ENCODE assay signal across 8 mouse cellular contexts in genomic region chr9:62510530-62510936, GRCm38 (mm10). TPM values are rescaled to one million over a fixed set of nuclear protein-coding genes. Genes with fewer than 3 reads are reported as not detected.
DNase-seq lines count a peak whose midpoint lies in the region; ATAC-seq and TF ChIP-seq lines count a peak whose summit lies in the region.

No protein-coding gene starts in this region.

- peaks cover 24% of the 10 kb centered on the region for H3K4me1 ChIP-seq in heart, postnatal 0 days (ENCODE audit: control insufficient read depth, insufficient read depth)
- peaks cover 56% of the 10 kb centered on the region for H3K4me1 ChIP-seq in hindbrain, embryonic 10.5 days (replicated peaks)
- peaks cover 56% of the 10 kb centered on the region for H3K4me1 ChIP-seq in midbrain, embryonic 10.5 days
- peaks cover 35% of the 10 kb centered on the region for H3K4me1 ChIP-seq in heart, embryonic 12.5 days (replicated peaks)

- no peak overlapping the region for H3K9ac ChIP-seq in heart, postnatal 0 days (replicated peaks; ENCODE audit: low read depth, low read length)
- H3K9ac ChIP-seq in heart, embryonic 12.5 days, result no peak overlapping the region

- H3K27ac ChIP-seq in heart, postnatal 0 days (ENCODE audit: low read depth), result no peak overlapping the region
- peak overlapping the region; percentile 64 for H3K27ac ChIP-seq in hindbrain, embryonic 10.5 days
- H3K27ac ChIP-seq in midbrain, embryonic 10.5 days (replicated peaks), result peak overlapping the region; percentile 78
- no peak overlapping the region for H3K27ac ChIP-seq in heart, embryonic 12.5 days (ENCODE audit: poor library complexity, severe bottlenecking)

- no peak overlapping the region for H3K4me2 ChIP-seq in heart, postnatal 0 days (ENCODE audit: low read depth, low read length)
- H3K4me2 ChIP-seq in heart, embryonic 12.5 days, result no peak overlapping the region

- no peak for DNase-seq in heart, postnatal 0 days (ENCODE audit: low spot score)
- no peak for DNase-seq in heart, adult 9 months (ENCODE audit: low spot score in 2 of 2)
- peak; percentile 54 for DNase-seq in T-cell, adult 2 months (ENCODE audit: low spot score)
- peak; percentile 25 for DNase-seq in hindbrain, embryonic 10.5 days (ENCODE audit: low spot score)
- DNase-seq in midbrain, embryonic 10.5 days (ENCODE audit: low spot score), result no peak
- no peak for DNase-seq in MN1 (ENCODE audit: low spot score)
- DNase-seq in layer of hippocampus, adult 11-12 months (ENCODE audit: low spot score), result no peak

- H3K36me3 ChIP-seq in heart, postnatal 0 days (replicated peaks; ENCODE audit: control insufficient read depth, insufficient read depth, low read length), result no peaks in the 10 kb centered on the region
- no peaks in the 10 kb centered on the region for H3K36me3 ChIP-seq in hindbrain, embryonic 10.5 days
- no peaks in the 10 kb centered on the region for H3K36me3 ChIP-seq in midbrain, embryonic 10.5 days
- H3K36me3 ChIP-seq in heart, embryonic 12.5 days, result no peaks in the 10 kb centered on the region

- no peaks in the 10 kb centered on the region for H3K27me3 ChIP-seq in heart, postnatal 0 days (ENCODE audit: control insufficient read depth, insufficient read depth, low read length)
- H3K27me3 ChIP-seq in hindbrain, embryonic 10.5 days (ENCODE audit: insufficient read depth, poor library complexity, severe bottlenecking), result no peaks in the 10 kb centered on the region
- H3K27me3 ChIP-seq in midbrain, embryonic 10.5 days (ENCODE audit: low read depth, poor library complexity, severe bottlenecking), result no peaks in the 10 kb centered on the region
- H3K27me3 ChIP-seq in heart, embryonic 12.5 days (replicated peaks), result no peaks in the 10 kb centered on the region

- no peak overlapping the region for H3K4me3 ChIP-seq in heart, postnatal 0 days (ENCODE audit: low read depth, low read length)
- H3K4me3 ChIP-seq in hindbrain, embryonic 10.5 days, result no peak overlapping the region
- H3K4me3 ChIP-seq in midbrain, embryonic 10.5 days, result no peak overlapping the region
- no peak overlapping the region for H3K4me3 ChIP-seq in heart, embryonic 12.5 days

- ATAC-seq in heart, postnatal 0 days (ENCODE audit: insufficient read depth, low read depth), result peak; percentile 34; the same call in 1 of the 2 replicates
- ATAC-seq in heart, embryonic 12.5 days (ENCODE audit: insufficient number of reproducible peaks, low FRiP score), result no peak

- 63% methylated on average over 4 of the region's 4 CpGs for WGBS in heart, postnatal 0 days
- 61% methylated on average over 4 of the region's 4 CpGs for WGBS in hindbrain, embryonic 10.5 days
- WGBS in midbrain, embryonic 10.5 days, result 72% methylated on average over 4 of the region's 4 CpGs
- 61% methylated on average over 4 of the region's 4 CpGs for WGBS in heart, embryonic 12.5 days

- H3K9me3 ChIP-seq in heart, postnatal 0 days (replicated peaks; ENCODE audit: control insufficient read depth, low read length), result no peaks in the 10 kb centered on the region
- H3K9me3 ChIP-seq in hindbrain, embryonic 10.5 days, result no peaks in the 10 kb centered on the region
- no peaks in the 10 kb centered on the region for H3K9me3 ChIP-seq in midbrain, embryonic 10.5 days (replicated peaks)
- no peaks in the 10 kb centered on the region for H3K9me3 ChIP-seq in heart, embryonic 12.5 days (replicated peaks)

- TF ChIP-seq CTCF in heart, postnatal 0 days (IDR thresholded peaks at IDR 0.05; ENCODE audit: low read depth), result no peak

- no peak for TF ChIP-seq EP300 in heart, postnatal 0 days (IDR thresholded peaks at IDR 0.05; ENCODE audit: low read depth)

RNA-seq across cellular contexts. Expression of gene Coro2b, which starts 26.3 kb away (rescaled TPM):
- total RNA-seq in heart, postnatal 0 days (2014; rRNA removed; ENCODE audit: low replicate concordance), result 9.1 and 45.9 TPM in 2 replicates
- 5.1 and 5.5 TPM in 2 replicates for polyA plus RNA-seq in heart, postnatal 0 days (2015; fragmentation: Nextera tagmentation; extraction: Ambion mirVana)
- 17.5 and 30.7 TPM in 2 replicates for polyA plus RNA-seq in hindbrain, embryonic 10.5 days (2016; fragmentation: Nextera tagmentation; extraction: Ambion mirVana)
- polyA plus RNA-seq in midbrain, embryonic 10.5 days (2016; fragmentation: Nextera tagmentation; extraction: Ambion mirVana), result 12.8 and 16.2 TPM in 2 replicates
- 5.8 and 6.0 TPM in 2 replicates for polyA plus RNA-seq in heart, embryonic 12.5 days (2016; fragmentation: Nextera tagmentation; extraction: Ambion mirVana)

Comparison
In these comparisons a context has a peak if more than half of its experiments do, and no peak if none do; other contexts are left out.
1. DNase-seq: peak in T-cell, adult 2 months (single experiment) and hindbrain, embryonic 10.5 days (single experiment); none in heart, postnatal 0 days (single experiment), heart, adult 9 months (0 of 2), midbrain, embryonic 10.5 days (single experiment), MN1 (single experiment) and layer of hippocampus, adult 11-12 months (single experiment).
2. H3K27ac ChIP-seq: peak in hindbrain, embryonic 10.5 days (single experiment) and midbrain, embryonic 10.5 days (single experiment); none in heart, postnatal 0 days (single experiment) and heart, embryonic 12.5 days (single experiment).